Mouse (Mus musculus): Measurements from ENCODE around the gene Wiz. TPM values are rescaled to one million over a fixed set of nuclear protein-coding genes. Genes with fewer than 3 reads are reported as not detected.

Gene Wiz
- total RNA-seq, 2 experiments from 2014 or later: 13.0 to 13.7 TPM

DNA sequence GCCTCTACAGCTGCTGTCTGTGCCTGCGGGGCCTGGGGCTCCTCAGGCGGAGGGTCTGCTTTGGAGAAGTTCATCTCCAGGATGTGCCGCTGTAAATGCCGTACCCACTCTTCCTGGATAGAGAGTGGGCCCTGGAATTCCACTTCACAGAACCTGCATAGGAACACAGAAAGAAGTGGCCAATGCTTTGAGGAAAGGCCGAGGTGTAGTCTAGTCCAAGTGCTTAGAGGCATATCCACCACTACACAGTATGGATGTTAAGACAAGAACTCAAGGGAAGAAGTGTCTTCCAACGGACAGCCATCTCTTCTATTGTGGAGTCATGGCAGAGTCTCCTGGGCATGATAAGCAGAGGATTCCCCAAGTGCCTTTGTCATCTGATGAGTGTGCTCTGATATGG is 34.2 kb downstream of the Wiz start:
- no peak for DNase-seq
- intact Hi-C loops (cut with DNase I): no loop called here
- H3K4me3 ChIP-seq: no peak overlapping the region
- no peak overlapping the region for H3K27ac ChIP-seq
- no peak for TF ChIP-seq CTCF (IDR thresholded peaks at IDR 0.05)

DNA sequence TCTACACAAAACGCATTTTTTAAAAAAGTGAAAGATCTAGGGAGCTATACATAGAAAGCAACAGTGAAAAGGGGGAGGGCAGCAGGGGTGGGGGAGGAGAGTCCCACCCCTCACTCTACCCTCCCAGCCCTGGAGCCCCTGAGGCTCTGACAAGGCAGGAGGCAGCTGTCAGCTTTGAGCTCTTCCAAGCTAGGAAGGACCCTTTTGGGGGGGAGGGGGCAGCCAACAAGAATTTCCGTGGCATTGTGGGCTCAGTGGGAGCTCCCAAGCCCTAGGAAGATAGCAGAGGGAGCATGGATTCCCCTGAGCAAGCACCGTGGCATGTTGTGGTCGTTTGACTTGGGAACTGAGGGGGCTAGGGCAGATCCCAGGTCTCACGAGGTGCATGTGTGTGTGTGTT is 35.0 kb downstream of the Wiz start:
- no peak for DNase-seq
- intact Hi-C loops (cut with DNase I): no loop called here
- H3K27ac ChIP-seq: peak overlapping the region; percentile 76
- TF ChIP-seq CTCF (IDR thresholded peaks at IDR 0.05): no peak
- no peak overlapping the region for H3K4me3 ChIP-seq

DNA sequence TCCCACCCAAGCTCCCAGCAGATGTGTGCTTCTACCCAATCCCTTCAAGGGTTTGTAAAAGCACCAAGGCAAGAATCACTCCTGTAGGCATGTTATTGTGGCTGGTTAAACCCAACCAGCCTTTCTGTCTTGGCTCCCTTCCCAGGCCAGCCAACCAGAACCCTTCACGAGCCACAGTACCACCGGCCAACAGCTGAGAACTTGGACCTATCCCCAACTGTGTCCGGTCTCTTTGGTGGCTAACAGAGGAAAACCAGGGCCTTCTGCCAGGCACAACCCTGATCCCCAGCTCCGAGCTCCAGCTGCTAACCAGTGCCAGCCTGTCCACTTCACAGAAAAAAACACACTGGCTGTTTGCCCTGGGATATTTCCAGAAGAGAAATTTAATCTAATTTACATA is 35.5 kb downstream of the Wiz start:
- TF ChIP-seq CTCF (IDR thresholded peaks at IDR 0.05): no peak
- DNase-seq: peak; percentile 91
- intact Hi-C loops (cut with DNase I): no loop called here

DNA sequence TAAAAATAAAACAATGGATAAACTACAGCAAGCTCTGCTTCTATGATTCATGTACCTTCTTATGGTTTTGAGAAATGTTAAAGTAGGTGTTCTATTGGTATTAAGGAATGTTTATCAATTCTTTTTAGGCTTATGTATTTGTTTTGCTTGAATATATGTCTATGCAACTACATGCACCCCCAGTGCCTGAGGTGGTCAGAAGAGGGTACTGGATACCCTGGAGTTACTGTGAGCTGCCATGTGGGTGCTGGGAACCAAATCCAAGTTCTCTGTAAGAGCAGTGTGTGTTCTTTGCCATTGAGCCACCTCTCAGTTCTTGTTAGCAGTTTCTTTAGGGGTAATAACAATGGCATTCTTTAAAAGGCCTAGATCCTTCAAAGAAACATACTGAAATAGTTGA is 37.5 kb downstream of the Wiz start:
- no peak for TF ChIP-seq CTCF (IDR thresholded peaks at IDR 0.05)
- intact Hi-C loops (cut with DNase I): loop anchor here (2.0 kb wide), 1 partner anchor 35 kb away; no protein-coding TSS in a partner anchor
- Histone ChIP-seq H3K4me3 (no peak overlapping the region), H3K27ac (no peak overlapping the region)
- no peak for DNase-seq

More for the DNA sequence above, 35.5 kb downstream of the Wiz start:
- Histone ChIP-seq H3K27ac (peak overlapping the region; percentile 76), H3K4me3 (no peak overlapping the region)

DNA sequence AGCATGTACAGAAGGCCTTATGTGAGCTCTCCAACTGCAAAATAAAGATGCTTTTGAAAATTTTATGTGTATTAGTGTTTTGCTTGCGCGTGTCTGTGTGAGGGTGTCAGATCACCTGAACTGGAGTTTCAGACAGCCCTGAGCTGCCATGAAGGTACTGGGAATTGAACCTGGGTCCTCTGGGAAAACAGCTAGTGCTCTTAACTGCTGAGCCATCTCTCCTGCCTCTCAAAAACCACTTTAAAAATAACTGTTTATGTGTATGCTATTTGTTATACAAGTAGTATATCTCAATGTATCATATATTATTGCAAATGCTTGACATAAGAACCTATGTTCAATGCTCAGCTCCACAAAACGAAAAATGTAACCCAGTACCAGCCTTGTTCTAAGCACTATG is 38.0 kb downstream of the Wiz start:
- TF ChIP-seq CTCF (IDR thresholded peaks at IDR 0.05): no peak
- DNase-seq: no peak
- peak overlapping the region; percentile 90 for H3K4me3 ChIP-seq
- H3K27ac ChIP-seq: peak overlapping the region; percentile 99
- intact Hi-C loops (cut with DNase I): loop anchor here (2.0 kb wide), 1 partner anchor 36 kb away; no protein-coding TSS in a partner anchor

DNA sequence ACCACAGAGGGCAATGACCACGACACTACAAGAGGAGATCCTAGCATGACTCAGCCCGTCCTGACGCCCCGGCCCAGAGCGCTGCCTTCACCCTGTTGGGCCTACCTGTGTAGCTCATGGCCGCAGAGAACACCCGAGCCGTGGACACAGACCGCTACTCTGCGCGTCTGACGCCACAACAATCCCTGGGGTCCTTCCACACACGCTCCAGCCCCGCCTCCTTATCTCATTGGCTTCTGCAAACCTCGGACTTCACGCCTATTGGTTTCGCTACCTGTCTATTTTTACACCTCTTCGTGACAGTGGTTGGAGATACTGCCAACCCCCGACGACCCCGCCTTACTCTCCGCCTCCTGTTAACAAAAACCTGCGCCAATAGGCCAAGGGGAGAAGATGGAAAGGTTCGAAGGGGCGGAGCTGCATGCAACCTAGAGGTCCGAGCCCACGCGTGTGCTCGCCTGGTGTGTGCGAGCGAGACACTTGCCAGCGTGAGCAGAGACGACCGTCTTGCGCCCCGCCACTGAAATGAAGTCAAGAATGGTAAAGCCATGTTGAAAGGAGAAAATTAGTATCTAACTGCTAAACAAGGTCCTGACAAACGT is 38.8 kb downstream of the Wiz start, which contains the start of gene Akap8l:
Gene Akap8l (minus strand): TSS at position 226 of the 602 bp plus-strand sequence.
- peak within 1 kb of the TSS; percentile 90 for H3K4me3 ChIP-seq
- peak within 1 kb of the TSS; percentile 99 for H3K27ac ChIP-seq
- no peak for TF ChIP-seq CTCF (IDR thresholded peaks at IDR 0.05)
- intact Hi-C loops (cut with DNase I): loop anchor here (2.0 kb wide), 1 partner anchor 36 kb away; no protein-coding TSS in a partner anchor
- DNase-seq: peak; percentile 96

DNA sequence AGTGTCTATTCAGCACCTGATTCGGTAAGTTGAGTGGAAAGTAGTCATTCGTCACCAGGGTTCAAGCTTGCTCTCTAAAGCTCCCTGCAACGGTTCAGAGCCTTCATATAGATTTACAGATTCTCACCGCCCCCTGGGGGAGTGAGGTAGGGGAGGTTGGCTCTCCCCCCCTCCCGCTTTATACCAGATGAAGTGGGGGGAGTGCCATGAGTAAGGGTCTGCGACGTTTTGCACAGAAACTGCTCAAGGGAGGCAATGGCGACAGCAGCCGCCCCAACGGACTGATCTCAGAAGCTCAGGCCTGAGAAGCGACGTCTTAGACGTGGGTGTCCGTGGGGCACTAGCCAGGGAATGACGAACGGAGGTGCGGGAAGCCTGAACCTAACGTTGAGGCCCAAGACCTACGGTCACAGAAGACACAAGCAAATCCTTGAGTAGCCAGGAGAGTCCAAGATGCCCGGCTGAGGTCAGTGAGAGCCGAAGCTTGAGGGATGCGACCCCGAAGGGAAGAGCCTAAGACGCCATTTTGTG is 39.3 kb downstream of the Wiz start:
- H3K4me3 ChIP-seq: peak overlapping the region; percentile 90
- intact Hi-C loops (cut with DNase I): loop anchor here (2.0 kb wide), 3 partner anchors 37 to 145 kb away; no protein-coding TSS in a partner anchor
- H3K27ac ChIP-seq: peak overlapping the region; percentile 99
- no peak for DNase-seq
- no peak for TF ChIP-seq CTCF (IDR thresholded peaks at IDR 0.05)

DNA sequence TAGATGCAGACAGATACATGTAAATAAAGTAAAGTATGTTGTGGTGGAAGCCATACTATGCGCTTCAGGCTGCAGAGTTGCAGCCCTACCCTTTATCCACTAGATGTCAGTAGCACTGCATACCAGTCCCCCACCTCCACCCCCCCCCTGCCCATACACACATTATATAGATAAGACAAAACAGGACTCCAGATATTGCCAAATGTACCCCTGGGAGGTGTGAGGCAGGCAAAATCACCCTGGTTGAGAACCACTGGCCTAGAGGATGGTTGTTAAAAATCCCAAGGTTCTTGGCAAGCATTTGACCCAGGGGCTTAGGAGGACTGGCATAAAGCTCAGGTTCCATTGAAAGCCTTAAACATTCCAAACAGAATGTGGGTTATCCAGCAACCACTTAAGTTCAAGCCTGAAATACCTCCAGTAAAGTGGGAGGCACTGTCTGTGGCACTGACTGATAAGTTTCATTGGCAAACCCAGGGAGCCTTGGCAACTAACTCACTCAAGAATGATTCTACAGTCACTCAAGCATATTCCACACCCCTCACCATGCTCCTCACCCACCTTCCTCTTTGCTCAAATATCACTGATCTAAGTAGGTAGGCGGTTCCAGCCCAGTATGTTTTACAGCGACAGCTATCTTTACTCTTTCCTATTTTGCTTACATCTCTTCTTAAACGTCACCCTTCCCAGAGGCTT is 40.1 kb downstream of the Wiz start:
- H3K4me3 ChIP-seq: peak overlapping the region; percentile 90
- no peak for DNase-seq
- intact Hi-C loops (cut with DNase I): loop anchor here (2.0 kb wide), 2 partner anchors 84 to 146 kb away; no protein-coding TSS in a partner anchor
- TF ChIP-seq CTCF (IDR thresholded peaks at IDR 0.05): peak; percentile 94; the same call in 1 of the 2 replicates
- peak overlapping the region; percentile 99 for H3K27ac ChIP-seq

DNA sequence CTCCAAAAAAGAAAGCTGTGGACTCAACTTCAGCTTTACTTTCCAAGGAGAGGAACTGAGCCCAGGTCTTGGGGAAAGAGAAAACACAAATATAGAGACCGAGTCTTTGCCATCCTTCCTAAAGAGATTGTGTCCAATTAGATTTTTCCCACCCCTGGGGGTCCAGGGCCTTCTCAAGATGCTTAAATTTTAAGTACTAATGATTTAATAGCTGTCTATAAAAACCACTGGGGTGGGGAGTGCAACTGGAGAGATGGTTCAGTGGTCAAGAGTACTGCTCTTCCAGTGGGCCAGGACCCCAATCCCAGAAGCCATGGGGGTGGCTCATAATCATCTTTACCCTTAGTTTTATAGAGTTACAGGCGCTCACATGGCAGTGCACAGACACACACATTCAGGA is 40.8 kb downstream of the Wiz start:
- Histone ChIP-seq H3K27ac (peak overlapping the region; percentile 99; the same call in 1 of the 2 replicates), H3K4me3 (peak overlapping the region; percentile 90)
- no peak for TF ChIP-seq CTCF (IDR thresholded peaks at IDR 0.05)
- intact Hi-C loops (cut with DNase I): loop anchor here (2.0 kb wide), 2 partner anchors 84 to 146 kb away; no protein-coding TSS in a partner anchor
- DNase-seq: no peak

DNA sequence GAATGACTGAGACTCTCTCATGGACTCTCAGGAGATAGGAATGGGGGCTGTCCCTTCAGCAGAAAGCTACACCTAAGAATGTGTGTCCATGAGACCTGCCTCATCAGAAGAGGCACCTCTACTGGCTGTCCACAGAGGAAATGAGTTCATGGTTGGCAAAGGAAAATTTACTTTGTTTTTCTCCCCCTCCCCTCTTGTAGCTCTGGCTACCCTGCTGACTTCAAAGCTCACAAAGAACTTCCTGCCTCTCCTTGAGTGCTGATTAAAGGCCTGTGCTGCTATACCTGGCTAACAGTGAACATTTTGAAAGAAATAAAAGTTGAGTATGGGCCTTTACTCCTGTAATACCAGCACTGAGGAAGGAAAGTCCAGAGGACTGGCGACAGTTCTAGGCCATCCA is 48.1 kb downstream of the Wiz start:
- no peak for TF ChIP-seq CTCF (IDR thresholded peaks at IDR 0.05)
- intact Hi-C loops (cut with DNase I): no loop called here
- no peak for DNase-seq
- Histone ChIP-seq H3K27ac (no peak overlapping the region), H3K4me3 (no peak overlapping the region)

DNA sequence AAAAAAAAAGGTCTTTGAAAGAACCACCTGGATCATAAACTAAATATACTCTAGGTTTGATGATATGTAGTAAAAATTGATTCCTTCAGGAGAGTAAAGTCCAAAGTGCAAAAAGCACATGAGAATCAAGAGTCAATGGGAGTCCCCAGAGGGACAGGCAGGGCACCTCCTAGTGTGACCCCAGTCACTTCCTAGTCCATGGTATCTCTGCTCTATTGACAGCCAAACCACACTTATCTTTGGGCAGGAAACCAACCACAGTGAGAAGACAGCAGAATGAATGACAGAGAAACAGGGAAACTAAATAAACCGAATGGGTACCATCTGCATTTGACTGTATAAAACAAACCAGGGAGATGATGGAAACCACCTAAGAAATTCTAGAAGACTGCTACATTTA is 49.1 kb downstream of the Wiz start:
- TF ChIP-seq CTCF (IDR thresholded peaks at IDR 0.05): no peak
- Histone ChIP-seq H3K4me3 (no peak overlapping the region), H3K27ac (no peak overlapping the region)
- DNase-seq: no peak
- intact Hi-C loops (cut with DNase I): no loop called here

DNA sequence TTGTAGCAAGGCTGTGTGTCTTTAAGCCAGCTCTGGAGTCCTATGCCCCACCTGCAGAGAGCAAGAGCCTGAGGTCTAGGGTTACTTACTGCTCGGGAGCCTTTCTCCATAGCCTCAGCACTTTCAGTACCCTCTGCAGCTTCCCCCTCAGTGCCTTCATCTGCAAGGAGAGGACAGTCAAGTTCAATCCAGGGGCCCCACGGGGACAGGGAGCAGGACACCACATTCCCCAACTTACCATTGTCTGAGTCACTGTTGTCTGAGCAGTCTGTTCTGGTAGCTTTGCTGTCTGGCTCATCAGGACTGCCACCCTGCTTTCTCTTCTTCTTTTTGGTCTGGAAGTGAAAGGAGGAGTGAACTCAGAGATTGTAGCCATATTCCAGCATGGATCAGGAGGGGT is 53.4 kb downstream of the Wiz start:
- no peak overlapping the region for H3K4me3 ChIP-seq
- intact Hi-C loops (cut with DNase I): no loop called here
- no peak for TF ChIP-seq CTCF (IDR thresholded peaks at IDR 0.05)
- no peak overlapping the region for H3K27ac ChIP-seq
- DNase-seq: no peak

DNA sequence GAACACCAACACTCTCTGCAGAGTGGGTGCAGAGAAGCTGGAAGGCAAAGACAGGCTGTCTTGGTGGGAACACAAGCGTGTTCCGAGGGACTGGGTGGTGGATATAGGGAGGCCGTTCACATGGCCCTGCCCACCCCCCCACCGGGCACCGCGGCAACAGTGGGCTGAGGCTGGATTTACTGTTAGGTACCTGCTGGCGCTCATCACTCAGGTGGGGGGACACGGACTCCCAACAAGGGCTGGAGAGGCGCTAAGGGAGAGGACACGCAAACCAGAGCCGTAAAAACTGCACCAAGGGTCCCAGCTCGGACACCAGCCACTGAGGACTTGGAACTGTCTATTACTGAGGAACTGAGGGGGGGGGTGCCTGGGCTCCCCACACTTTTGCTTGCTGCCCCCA is 54.3 kb downstream of the Wiz start:
- no peak for TF ChIP-seq CTCF (IDR thresholded peaks at IDR 0.05)
- DNase-seq: no peak
- intact Hi-C loops (cut with DNase I): no loop called here
- no peak overlapping the region for H3K4me3 ChIP-seq
- no peak overlapping the region for H3K27ac ChIP-seq
